Mouse (Mus musculus) cerebellum, postnatal 4 days (tissue): ENCODE measurements around the gene Zbtb40.

Source experiments
- DNase-seq, 2 experiments: peaks; one replicate each; pipeline ENCODE4 v3.0.0; 2022; ENCODE audit warnings: low spot score in 2 of 2, mixed read lengths in 1 of 2

Zbtb40 gene

DNA sequence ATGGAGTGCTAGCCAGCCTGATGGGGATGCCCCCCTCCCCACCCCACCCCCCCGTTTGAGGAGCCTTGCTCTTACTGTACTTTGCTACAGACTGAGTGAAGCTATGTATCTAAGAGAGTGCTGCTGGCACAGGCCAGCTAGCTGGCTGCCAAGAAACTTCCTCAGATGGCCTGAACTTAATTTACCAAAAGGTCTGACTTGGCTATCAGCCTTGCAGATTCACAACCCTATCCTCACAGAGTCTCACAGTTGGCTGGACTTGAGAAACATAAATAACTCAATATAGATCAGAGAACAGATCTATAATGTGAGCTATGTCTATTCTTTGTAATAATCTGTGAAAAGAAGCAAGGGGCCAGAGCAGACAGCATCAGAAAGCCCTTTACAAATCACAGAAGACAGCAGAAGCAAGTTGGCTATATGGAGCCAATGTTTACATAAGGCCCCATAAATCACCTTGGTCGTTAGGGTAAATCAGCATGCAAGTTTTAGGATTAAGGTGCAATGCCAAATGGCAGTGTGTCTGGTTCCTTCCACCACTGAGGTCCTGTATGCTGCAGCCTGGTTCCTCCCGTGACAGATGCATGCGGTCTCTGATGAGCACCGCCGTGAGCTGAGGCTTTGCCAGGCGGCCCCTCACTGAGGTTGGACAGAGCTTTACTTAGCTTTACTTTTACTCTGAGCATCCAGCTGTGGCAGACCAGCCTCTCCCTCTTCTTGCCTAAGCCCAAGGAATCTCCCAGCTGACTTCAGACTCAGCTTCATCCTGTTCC, 15.3 kb downstream of the Zbtb40 start:
- DNase-seq = no peak

DNA sequence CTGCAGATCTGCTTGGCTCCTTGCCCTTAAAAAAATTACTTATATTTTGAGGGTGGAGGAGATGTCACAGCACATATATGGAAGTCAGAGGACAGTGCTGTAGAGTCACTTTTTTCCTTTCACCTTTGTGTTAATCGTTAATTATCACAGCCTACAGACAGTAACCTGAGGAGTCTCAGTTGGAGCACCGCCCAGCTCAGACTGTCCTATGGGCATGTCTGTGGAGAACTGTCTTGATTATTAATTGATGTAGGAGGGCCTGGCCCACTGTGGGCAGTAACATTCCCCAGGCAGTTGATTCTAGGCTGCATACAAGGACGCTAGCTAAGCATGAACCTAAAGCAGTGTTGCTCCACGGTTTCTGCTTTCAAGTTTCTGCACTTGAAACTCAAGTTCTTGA, 16.1 kb downstream of the Zbtb40 start:
- no peak for DNase-seq

DNA sequence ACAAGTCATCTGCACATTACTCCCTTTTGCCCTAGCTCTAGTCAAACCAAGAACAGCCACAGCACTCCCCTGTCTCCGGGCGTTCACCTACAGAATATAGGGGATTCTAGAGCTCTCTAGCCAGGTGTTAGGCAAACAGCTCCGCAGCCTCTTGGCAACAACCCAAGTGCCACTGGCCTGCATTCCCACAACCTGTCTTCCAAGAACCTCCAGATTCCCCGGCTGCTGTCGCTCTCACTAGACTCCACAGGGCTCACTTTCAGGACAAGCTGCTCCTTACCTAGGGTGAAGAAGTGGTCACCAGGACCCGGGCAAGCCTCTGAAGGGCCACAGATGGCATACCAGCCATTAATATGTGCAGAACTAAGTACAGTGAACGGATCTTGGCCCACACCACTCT, 17.3 kb downstream of the Zbtb40 start:
- no peak for DNase-seq

DNA sequence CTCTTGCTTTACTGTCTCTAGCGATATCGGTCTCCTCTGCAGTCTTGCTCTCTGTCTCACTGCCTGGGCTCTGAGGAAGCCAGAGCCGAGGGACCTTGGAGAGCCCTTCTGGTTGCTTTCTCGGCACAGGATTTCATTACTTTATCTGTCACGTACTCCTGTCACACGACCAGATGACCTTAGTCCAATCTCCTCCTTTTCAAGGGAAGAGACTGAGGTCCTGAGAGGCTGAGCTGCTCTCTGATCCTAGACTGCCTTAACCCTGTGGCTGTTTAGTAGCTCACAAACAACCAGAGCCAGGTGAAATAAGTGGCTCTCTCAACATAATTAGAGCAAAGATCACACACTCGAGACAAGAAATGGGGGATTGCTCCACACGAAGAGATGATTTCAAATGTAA, 19.3 kb downstream of the Zbtb40 start:
- DNase-seq = no peak

DNA sequence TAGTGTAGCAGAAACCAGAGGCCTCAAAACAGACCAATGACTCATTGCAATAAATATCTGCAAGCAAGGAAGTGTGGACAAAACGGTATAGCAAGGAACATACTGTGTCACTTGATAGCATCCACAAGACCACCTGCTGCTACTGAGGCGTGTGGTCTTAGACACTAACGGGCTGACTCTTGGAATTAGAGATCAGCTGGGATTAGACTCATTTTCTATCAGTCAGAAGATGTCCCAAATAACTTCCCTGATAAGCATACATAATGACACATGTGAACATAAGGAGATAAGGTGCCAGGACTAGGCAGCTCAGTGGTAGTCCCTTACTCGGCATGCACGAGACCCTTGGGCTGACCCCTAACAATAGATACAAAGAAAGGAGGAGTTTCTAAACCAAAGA, 21.6 kb downstream of the Zbtb40 start:
- no peak for DNase-seq

DNA sequence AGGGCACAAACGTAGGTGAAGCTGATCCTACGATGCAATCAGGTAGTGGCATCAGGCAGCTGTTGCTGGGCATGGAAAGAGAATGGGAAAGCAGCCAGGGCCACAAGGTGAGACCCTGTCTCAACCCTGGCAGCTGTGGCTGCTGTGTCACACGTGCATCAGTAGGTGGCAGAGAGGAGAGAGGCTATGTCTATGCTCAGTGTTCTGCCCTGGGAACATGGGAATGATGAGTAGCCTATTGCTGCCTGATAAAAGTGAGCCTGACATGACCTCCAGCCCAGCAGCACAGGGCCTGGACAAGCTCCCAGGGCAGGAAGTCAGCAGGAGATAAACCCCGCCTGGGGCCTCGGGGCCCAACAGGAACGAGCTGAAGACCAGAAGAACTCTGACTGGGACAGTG, 23.0 kb downstream of the Zbtb40 start:
- no peak for DNase-seq

DNA sequence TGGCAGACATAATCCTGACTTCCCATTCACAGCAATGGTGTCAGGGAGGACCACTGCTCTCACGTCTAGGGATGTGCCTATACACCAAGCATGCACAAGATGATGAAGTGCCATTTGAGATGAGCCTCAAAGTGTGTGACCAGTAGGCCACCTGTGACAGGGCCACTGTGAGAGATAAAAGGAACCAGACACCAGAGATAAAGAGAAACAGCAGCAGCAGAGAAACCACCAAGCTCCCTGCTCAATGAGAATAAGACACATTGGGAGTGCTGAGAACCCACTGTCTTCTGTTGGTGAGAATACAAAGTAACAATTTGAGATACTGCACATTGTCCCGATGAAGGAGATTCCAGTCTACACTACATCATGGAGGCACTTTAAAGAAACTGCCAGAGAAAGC, 23.5 kb downstream of the Zbtb40 start:
- DNase-seq = no peak

DNA sequence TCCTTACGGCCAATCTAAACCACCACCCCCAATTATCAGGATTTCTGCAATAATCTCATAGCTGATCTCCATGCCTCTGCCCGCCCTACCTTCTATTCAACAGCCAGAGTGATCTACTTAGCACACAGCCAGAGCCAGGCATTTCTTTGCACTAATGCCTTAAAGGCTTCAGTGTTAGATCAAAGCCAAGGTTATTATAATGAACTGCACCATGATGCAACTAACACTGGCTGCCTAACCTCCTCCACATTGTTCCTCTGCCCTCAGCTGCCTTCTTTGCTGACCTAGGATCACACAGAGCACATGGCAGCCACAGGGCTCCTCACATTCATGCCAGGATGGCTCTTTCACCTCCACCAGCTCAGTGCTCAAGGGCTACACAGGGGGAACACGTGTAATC, 28.5 kb downstream of the Zbtb40 start:
- DNase-seq = no peak

DNA sequence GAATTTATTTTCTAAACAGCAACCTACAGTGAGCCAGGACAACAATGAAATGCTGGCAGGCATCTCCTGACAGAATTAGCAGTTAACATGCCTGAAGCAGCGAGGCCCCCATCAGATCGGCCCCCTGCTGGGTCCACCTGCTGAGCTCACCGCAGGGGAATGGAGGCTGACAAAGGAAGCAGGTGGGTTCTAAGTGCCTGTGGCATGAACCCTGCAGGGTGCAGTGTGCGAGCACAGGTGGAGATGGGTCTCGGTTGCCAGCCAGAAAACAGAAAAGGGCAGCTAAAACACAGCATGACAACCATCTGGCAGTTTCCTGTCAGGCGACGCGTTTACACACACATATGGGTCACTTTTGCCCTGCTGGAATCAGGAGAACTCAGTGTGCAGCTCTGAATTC, 32.7 kb downstream of the Zbtb40 start:
- DNase-seq = peak in 1 of 2 experiments; percentile 68

DNA sequence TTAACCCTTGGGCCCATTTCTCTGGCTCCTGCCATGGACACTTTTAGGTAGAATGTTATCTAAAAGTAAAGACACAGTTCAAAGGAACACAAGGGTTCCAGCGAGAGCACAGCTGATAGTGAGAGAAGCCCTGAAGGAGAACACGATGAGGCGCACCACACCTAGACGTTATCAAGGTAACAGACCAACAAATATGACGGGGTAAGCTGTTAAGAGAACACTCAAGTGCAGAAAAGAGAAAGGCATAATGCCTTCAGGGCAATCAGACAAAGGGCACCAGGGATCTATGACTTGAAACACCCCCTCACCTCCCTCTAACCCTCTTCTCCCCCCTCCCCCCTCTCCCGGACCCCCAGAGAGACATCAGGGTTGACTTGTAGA, 33.1 kb downstream of the Zbtb40 start:
- DNase-seq = no peak

DNA sequence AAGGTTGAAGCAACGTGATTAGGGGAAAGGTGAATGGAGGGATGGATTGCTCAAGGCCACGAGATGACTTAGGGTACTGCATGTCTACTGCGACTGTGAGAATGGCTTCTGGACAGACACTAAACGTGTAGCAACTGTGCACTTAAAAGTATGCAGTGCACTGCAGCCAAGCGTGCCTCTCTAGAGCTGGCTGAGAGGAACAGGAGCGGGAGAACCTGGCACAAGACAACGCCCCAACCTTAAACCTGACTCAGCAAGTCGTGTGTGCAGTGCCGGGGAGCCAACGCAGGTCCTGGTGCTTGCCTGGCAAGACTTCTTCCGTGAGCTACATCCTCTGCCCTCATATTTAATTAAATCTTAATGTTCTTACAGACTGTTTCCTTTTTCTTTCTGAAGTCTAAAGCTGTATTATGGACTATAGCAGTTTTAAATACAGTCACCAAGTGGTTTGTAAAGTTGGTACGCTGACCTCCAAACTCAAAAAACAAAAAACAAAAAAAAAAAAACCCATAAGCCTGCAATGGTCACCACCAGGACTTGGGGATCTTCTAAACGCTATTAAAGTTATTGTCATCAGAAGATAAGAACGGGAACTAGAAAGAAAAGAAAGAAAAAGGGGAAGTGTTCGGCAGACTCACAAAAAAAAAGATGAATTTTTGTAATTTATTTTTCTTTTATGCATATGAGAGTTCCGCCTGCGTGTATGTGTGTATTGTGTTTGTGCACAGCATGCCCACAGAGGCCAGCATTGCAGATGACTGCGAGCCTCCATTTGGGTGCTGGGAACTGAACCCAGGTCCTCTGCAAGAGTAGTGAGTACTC, 33.7 kb downstream of the Zbtb40 start:
- no peak for DNase-seq

DNA sequence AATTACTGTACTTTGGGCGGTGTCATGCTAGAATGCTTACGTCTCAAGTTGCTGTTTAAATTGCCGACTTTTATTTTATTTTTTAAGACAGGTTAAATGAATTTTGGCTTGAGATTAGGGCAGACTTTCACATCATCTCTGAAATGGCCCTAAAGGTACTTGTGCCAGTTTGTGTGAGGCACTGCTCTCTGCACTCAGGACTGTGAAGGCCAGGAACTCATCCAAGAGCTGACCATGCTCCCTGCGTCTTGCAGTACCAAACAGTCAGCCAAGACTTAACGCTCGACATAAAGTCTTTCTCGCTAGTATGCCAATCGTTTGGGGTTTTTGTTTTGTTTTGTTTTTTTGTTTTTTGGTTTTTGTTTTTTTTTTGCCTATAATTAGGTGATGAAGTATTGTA, 34.5 kb downstream of the Zbtb40 start:
- DNase-seq = no peak

DNA sequence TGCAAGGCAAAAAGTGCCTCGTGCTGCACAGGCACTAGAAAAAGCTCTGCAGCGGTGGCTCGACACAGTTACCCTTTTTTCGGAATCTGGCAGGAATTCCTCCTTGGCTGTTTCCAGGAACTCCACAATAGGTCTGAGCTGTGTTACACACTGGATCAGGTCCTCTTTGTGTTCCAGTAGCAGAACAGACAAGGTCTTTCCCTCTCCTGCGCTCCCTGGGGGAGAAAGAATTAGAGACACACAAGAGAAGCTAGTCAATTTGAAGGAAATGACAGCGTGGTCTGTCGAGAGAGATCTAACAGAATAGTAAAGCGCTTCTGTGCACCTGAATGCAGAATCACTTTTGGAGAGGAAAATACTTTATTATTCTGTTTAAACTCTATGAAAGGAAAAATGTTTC, 41.6 kb downstream of the Zbtb40 start:
- no peak for DNase-seq

DNA sequence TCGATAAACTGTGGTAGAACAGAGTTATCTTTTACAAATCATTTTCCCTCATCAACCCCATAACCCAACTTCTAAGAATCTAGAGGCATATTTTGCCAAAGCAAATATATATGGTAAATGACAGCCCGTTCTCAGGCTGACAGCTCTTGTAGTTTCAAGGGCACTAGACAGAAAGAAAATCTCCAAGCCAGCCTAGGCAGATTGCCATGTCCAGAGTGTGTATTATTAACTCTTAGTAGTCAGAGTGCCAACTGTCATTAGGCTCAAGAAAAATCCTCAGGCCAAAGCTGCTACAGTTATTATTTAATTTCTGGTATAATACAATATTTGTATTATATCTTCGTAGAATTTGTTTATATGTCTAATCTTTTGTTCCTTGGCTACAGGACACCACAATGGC, 46.8 kb downstream of the Zbtb40 start:
- DNase-seq = peak in 1 of 2 experiments; percentile 54

DNA sequence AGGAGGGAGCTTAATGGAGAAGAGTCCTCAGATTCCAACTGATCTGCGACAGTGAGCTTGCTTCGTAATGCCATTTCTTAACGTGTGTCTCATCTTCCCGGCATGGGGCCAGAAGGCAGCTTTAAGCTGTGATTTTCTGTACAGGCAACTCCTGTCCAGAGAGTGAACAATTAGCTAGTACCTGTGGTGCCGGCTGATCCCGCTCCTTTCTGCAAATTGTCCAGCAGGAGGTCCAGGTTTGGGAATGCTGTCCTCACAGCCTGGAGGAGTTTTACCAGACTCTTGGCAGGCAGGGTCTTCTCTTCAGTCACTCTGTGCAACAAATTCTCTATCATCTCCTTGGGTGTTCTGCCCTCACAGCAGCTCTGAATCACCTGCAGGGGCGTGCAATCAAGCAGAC, 47.6 kb downstream of the Zbtb40 start:
- DNase-seq = no peak

DNA sequence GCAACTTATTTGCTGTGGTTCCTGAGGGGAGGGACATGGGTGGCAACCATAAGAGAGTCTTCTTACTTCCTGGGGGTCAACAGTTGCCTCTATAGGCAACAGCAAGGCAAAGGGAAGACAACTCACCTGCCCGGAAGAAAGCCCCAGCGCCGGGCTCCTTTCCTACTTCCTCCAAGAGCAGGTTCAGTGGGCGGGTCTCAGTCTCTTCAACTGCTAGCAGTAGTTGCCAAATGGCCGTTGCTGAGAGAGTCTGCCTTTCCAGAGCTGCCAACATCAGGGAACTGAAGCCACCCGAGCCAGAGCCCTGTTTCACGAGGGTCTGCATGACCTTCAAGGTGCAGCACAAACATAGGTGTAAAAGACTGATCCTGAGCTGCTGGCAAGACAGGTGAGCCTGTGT, 50.2 kb downstream of the Zbtb40 start:
- DNase-seq = no peak

DNA sequence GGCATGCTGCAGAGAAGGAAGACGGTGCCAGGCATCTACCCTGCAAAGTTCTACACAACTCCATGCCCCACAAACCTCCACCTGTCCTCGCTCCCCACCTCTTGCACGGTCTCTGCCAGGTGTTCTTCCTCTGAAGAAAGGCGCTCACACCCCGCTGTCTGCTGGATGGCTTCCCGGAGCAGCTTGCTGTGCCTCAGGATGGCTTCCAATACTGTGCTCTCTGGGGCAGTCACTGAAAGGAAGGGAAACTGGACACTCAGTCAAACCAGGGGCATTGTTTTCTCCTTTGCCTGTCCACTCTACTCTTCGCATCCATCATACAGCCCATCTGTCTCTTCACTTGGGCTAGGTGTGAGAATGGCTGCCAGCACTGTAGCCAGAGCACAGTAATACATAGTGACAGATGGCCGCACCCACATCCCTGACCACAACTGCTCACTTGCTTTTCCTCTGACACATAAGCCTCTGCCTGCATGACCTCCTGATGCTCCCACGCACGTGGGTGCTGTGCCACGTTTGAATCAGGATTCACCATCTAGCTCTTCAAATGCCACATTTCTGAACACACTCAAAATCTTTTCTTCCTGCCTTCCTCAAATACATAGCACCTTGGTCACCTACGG, 50.8 kb downstream of the Zbtb40 start:
- DNase-seq = peak in 1 of 2 experiments; percentile 54

DNA sequence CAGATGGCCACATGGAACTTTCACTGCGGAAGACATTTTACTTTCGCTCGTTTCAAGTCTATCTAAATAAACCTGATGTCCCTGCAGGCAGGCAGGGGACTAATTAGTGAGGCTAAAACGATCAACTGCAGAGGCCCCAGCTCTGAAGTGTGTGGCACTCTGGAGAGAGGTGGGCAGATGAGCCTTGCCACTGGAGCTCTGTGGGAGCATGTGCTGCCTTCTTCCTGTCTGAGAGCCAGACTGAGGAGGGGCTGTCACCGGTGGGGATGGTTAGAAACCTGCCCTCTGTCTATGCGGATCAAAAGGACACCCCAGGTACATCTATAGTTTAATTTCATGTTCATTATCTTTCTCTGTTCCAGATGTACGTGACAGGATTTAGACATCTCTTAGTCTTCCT, 51.7 kb downstream of the Zbtb40 start:
- no peak for DNase-seq

DNA sequence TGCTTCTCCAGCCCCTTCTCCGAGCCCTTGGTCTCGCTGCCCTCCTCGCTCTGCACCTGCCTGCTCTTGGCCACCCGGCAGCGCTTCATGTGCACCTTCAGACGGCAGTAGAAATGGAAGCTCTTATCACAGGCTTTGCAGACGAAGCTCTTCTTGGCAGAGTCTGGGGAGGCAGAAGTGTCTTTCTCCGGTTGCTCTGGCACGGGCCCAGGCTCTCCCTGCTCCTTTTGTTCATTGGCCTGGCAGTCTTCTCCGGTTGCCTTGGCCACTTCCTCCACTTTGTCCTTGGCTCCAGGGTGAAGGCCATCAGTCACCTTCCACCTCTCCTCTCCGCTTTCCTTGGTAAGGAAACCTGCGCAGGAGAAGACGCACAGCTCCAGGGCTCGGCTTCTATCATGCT, 53.2 kb downstream of the Zbtb40 start:
- peak; percentile 41 to 73 for DNase-seq

DNA sequence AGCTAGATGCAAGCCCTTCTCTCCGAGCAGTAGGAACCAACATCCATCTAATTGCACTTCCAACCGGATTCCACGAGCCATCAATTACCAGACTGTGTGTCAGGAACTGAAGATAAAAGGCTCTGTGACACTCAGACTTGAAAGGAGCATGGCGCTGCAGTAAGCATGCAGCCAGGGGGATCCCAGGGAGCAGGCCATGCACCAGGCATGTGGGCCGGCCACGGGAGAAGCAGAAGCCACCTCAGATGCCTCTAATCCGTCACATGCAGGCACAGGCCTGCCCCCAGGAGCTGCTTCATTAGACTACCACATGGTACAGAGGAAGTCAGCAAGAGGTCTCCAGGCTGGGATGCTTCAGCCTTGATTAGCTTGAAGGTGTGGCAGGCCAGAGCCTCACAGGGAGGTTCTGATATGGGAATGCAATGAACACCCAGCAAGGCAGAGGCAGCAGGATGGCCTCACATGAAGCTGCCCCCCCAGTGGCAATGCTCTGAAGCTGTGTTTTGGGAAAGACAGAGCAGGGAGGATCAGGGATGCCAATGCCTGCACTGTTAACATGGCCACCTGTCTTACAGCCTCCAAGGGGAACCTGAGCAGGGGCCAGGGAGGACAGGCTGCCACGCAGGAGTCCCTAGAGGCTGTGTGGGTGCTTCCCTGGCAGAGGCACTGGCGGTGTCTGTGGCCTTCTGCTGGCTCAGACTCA, 66.5 kb downstream of the Zbtb40 start:
- no peak for DNase-seq

DNA sequence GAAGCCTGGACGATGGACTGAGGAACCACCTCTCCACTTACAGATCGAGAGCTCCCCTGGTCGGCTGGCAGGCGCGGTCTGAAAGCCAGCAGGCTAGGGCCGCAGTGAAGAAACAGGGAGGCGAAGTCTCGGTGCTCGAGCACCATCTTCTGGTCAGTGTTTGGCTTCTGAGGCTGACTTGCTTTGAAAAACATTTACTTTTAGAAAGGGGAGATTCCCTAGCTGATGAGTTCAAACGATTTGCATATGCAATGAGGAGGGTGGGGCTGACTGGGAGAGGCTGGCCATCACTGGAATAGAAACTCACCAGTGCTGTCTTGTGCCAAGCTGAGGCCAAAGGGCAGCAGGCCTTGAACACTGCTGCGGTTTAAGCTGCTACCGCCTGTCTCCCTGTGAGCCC, 67.3 kb downstream of the Zbtb40 start:
- DNase-seq = peak; percentile 61 to 74

DNA sequence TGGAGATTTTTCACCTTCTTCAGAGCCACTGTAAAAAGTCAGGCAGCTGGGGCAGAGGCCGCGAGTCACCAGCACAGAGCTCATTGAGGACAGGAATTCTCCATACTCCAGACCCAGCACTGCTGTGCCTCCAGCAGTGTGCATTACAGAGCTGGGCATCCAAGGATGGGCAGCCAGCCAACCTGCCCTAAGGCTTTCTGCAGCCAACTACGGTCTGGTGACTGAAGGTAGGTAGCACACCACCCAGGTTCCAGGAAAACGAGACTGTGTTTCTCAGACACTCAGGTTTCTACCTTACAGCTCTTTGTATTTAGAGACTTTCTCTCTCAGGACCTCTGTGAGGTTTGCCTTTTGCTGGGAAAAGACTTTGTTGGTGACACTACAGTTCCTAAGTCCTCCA, 67.7 kb downstream of the Zbtb40 start:
- DNase-seq = no peak
